Mouse (Mus musculus) heart, adult 2 months (tissue): Measurements from ENCODE around the gene Supt5. TPM values are rescaled to one million over a fixed set of nuclear protein-coding genes. Genes with fewer than 3 reads are reported as not detected.

ENCODE experiments used
- DNase-seq, 2 experiments: peaks; one replicate each; pipeline ENCODE4 v3.0.0; 2021
- H3K27ac ChIP-seq: fragments of 200-600 bp; 2 replicates; pipeline ENCODE4 v1.8.1; 2022
- H3K27me3 ChIP-seq: fragments of 200-500 bp; 2 replicates; pipeline ENCODE4 v1.6.1; 2012; ENCODE audit warnings: mild to moderate bottlenecking, low read length, inconsistent platforms, mixed read lengths; ENCODE audit not compliant: control insufficient read depth, insufficient read depth
- H3K36me3 ChIP-seq: fragments of 200-500 bp; 2 replicates; pipeline ENCODE4 v1.6.1; 2012; ENCODE audit warnings: low read length, inconsistent platforms; ENCODE audit not compliant: control insufficient read depth, insufficient read depth
- H3K4me1 ChIP-seq: fragments of 200-500 bp; 2 replicates; pipeline ENCODE4 v1.6.1; 2011; ENCODE audit warnings: low read length; ENCODE audit not compliant: control insufficient read depth, insufficient read depth
- H3K4me3 ChIP-seq: fragments of 200-600 bp; 2 replicates; pipeline ENCODE4 v1.8.1; 2022
- H3K79me2 ChIP-seq: fragments of 200-500 bp; replicated peaks from 2 replicates; pipeline ENCODE4 v1.6.1; 2012; ENCODE audit warnings: mild to moderate bottlenecking, inconsistent platforms, low read length, moderate library complexity, mixed read lengths; ENCODE audit not compliant: control insufficient read depth, insufficient read depth
- H3K9ac ChIP-seq: fragments of 200-500 bp; 2 replicates; pipeline ENCODE4 v1.6.1; 2012; ENCODE audit warnings: low read depth, mild to moderate bottlenecking, control low read depth, inconsistent platforms, low read length, mixed read lengths
- CTCF ChIP-seq: fragments of 200-600 bp; IDR thresholded peaks from 2 replicates; pipeline ENCODE4 v1.8.1; 2022; ENCODE audit warnings: antibody characterized with exemption, mild to moderate bottlenecking, moderate library complexity
- EP300 ChIP-seq: fragments of 200-500 bp; IDR thresholded peaks from 2 replicates; pipeline ENCODE4 v1.6.1; 2011; ENCODE audit warnings: low read depth, low read length, control low read depth; ENCODE audit not compliant: insufficient read depth
- POLR2A ChIP-seq: fragments of 200-500 bp; IDR thresholded peaks from 2 replicates; pipeline ENCODE4 v1.6.1; 2011; ENCODE audit warnings: mild to moderate bottlenecking, low read depth, low read length, control low read depth; ENCODE audit not compliant: insufficient read depth
- WGBS: fragments of 180-500 bp; shearing (Covaris S2); methylation state at CpG from one replicate; pipeline ENCODE4 v1.1.7; 2018; 5-methylcytosine and 5-hydroxymethylcytosine counted together
- intact Hi-C: fragments of 180-260 bp; cut with DNase I; formaldehyde crosslinking; loops from one replicate; pipeline ENCODE4 v1.15.1; 2025
- polyA plus RNA-seq: library from polyadenylated mRNA; depleted of rRNA; stranded (reverse); fragments of >200 nt; gene quantifications from 2 replicates; pipeline ENCODE4 v1.2.3, GENCODE M21; 2012
- total RNA-seq, 2 experiments: library from RNA; stranded (reverse); gene quantifications; 2 replicates each; pipeline ENCODE4 v1.2.3; 2021

Gene Supt5
- total and polyA plus RNA-seq, 3 experiments: 52.5 to 64.3 (median 59.9) TPM

DNA sequence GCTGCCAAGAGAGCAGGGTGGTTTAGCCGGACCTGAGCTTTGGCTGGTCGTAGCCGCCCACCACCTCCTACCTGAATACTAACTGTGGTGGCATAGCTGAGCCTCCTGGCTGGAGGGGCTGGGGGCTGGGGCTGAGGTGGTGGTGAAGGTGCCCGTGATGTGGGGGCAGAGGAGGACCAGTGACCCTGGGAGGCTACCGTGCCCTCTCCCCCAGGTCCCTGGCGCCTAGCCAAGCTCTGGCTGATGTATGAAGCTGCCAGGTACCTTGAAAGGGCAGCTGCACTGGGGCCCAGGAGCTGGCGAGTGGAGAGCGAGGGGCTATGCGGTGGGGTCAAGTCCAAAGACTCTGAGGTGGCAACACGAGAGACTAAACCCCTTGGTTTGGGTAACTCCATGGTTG is 21.3 kb upstream of the Supt5 start:
- Histone ChIP-seq H3K4me1 (peaks cover 8% of the 10 kb centered on the region), H3K36me3 (no peaks in the 10 kb centered on the region), H3K4me3 (no peak overlapping the region), H3K27me3 (no peaks in the 10 kb centered on the region), H3K27ac (no peak overlapping the region), H3K79me2 (no peaks in the 10 kb centered on the region), H3K9ac (no peak overlapping the region)
- 78% methylated on average over 10 of the region's 10 CpGs for WGBS
- peak in 1 of 2 experiments; percentile 25 for DNase-seq
- intact Hi-C loops: no loop called here
- no peak for TF ChIP-seq CTCF
- no peak for TF ChIP-seq POLR2A
- TF ChIP-seq EP300: no peak

DNA sequence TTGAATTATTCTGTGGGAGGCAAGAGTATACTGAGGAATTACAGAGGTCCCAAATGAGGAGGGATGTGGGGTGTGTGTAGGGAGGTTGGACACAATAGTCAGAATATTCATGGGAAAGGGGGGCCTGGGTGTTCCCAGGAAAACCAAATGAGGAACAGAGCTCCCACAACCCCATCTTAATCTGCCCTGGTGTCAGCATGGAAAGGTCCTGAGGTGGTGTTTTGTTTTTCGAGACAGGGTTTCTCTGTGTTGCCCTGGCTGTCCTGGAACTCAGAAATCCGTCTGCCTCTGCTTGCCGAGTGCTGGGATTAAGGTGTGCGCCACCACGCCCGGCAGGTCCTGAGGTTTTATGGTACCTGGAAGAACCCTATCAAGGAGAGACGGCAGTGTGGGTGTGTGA is 19.9 kb upstream of the Supt5 start:
- no peaks in the 10 kb centered on the region for H3K27me3 ChIP-seq
- H3K27ac ChIP-seq: peak overlapping the region; percentile 68; the same call in 1 of the 2 replicates
- 59% methylated on average over 7 of the region's 7 CpGs for WGBS
- no peak overlapping the region for H3K4me3 ChIP-seq
- H3K36me3 ChIP-seq: no peaks in the 10 kb centered on the region
- peaks cover 8% of the 10 kb centered on the region for H3K4me1 ChIP-seq
- intact Hi-C loops: no loop called here
- DNase-seq: no peak
- H3K9ac ChIP-seq: no peak overlapping the region
- no peaks in the 10 kb centered on the region for H3K79me2 ChIP-seq
- no peak for TF ChIP-seq POLR2A
- TF ChIP-seq EP300: no peak
- no peak for TF ChIP-seq CTCF

DNA sequence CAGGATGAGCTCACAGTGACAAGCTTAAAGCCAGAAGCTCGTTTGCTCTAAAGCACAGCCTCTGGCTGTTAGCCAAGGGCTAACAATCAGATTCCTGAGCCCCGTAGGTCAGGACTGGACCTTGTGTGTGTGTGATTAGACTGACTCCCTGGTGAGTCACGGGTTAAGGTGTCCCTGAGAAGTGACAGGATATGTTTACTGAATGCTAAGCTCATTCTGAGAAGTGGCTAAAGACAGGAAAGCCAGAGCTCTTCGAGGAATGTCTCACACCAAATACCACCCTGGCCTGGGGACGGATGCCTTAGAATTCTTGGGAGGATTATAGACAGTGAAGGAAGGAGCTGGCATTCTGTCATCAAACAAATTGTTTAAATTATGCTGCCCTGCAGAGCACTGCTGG is 19.4 kb upstream of the Supt5 start:
- no peak overlapping the region for H3K9ac ChIP-seq
- TF ChIP-seq EP300: 0 out of 2 replicates have a peak, but pooled peaks have one; percentile 19
- TF ChIP-seq POLR2A: peak; percentile 22; the same call in 1 of the 2 replicates
- TF ChIP-seq CTCF: no peak
- no peaks in the 10 kb centered on the region for H3K79me2 ChIP-seq
- H3K36me3 ChIP-seq: no peaks in the 10 kb centered on the region
- H3K4me1 ChIP-seq: peaks cover 8% of the 10 kb centered on the region
- DNase-seq: peak in 1 of 2 experiments; percentile 14
- intact Hi-C loops: no loop called here
- no peaks in the 10 kb centered on the region for H3K27me3 ChIP-seq
- peak overlapping the region; percentile 68; the same call in 1 of the 2 replicates for H3K27ac ChIP-seq
- no peak overlapping the region for H3K4me3 ChIP-seq
- WGBS: 7% methylated on average over 5 of the region's 5 CpGs

DNA sequence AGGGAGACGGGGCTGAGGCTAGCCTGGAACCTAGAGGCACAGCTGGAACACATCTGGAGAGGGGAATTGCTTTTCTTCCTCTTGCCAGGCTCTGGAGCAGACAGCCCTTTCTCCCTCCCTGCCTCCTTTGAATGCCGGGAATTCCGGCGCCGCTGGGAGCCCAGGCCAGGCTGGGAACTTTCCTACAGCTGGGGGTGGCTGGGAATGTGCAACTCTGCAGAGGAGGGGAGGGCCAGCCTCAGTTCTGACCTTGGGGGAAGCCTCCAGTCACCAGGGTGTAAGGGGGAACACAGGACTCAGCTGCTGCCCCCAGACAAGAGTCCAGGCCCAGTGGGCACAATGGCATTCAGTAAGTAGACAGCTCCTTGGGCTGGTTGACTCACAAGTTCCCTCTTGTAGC is 18.4 kb upstream of the Supt5 start:
- Histone ChIP-seq H3K27me3 (no peaks in the 10 kb centered on the region), H3K9ac (no peak overlapping the region), H3K36me3 (no peaks in the 10 kb centered on the region), H3K27ac (peak overlapping the region; percentile 68), H3K4me3 (no peak overlapping the region), H3K4me1 (peaks cover 8% of the 10 kb centered on the region), H3K79me2 (no peaks in the 10 kb centered on the region)
- DNase-seq: peak; percentile 68 to 78
- intact Hi-C loops: no loop called here
- 10% methylated on average over 5 of the region's 5 CpGs for WGBS
- TF ChIP-seq POLR2A (0 out of 2 replicates have a peak, but pooled peaks have one; percentile 16), CTCF (0 out of 2 replicates have a peak, but pooled peaks have one; percentile 10), EP300 (peak; percentile 50; the same call in 1 of the 2 replicates)

DNA sequence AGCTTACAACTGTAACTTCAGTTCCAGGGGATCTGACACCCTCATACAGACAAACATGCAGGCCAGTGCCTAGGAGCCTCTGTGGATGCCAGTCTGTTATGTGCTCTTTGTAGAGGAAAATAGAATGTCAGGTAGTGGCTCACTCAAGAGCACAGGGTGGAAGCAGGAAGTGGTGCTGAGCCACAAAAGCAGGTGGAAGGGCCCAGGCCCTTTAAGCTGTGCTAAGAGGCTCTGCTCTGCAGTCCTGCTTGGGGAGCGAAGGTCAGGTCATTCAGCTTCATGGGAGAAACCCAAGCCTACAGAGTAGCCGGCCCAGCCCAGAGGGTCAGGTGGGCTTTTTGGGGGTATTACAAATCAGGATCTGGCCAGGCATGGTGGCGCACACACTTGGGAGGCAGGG is 16.7 kb upstream of the Supt5 start:
- no peaks in the 10 kb centered on the region for H3K27me3 ChIP-seq
- WGBS: 82% methylated on average over 3 of the region's 3 CpGs
- H3K9ac ChIP-seq: no peak overlapping the region
- H3K27ac ChIP-seq: no peak overlapping the region
- intact Hi-C loops: no loop called here
- H3K4me3 ChIP-seq: no peak overlapping the region
- no peak for TF ChIP-seq EP300
- no peak for TF ChIP-seq CTCF
- H3K79me2 ChIP-seq: 0 out of 2 replicates have a peak, but pooled peaks cover 3% of the 10 kb centered on the region
- peaks cover 11% of the 10 kb centered on the region for H3K4me1 ChIP-seq
- H3K36me3 ChIP-seq: peaks cover 5% of the 10 kb centered on the region; the same call in 1 of the 2 replicates
- no peak for DNase-seq

DNA sequence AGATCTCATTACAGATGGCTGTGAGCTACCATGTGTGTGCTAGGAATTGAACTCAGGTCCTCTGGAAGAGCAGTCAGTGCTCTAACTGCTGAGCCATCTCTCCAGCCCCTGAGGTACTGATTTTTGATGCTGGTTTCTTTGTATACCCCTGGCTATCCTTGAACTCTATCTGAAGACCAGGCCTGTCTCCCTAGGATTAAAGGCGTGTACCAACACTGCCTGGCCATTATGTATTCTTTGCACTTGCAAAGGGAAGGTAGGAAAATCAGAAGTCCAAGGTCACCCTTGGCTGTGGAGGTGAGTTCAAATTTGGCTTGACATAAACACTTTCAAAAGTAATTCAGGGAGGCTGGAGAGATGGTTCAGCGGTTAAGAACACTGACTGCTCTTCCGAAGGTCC is 16.1 kb upstream of the Supt5 start:
- no peak overlapping the region for H3K9ac ChIP-seq
- H3K27ac ChIP-seq: no peak overlapping the region
- TF ChIP-seq EP300: no peak
- no peak for TF ChIP-seq POLR2A
- TF ChIP-seq CTCF: no peak
- H3K27me3 ChIP-seq: no peaks in the 10 kb centered on the region
- peaks cover 5% of the 10 kb centered on the region; the same call in 1 of the 2 replicates for H3K36me3 ChIP-seq
- no peak for DNase-seq
- no peak overlapping the region for H3K4me3 ChIP-seq
- WGBS: 92% methylated on average over 3 of the region's 3 CpGs
- intact Hi-C loops: no loop called here
- H3K79me2 ChIP-seq: 0 out of 2 replicates have a peak, but pooled peaks cover 3% of the 10 kb centered on the region
- H3K4me1 ChIP-seq: peaks cover 12% of the 10 kb centered on the region
